In the genomic region with DNA sequence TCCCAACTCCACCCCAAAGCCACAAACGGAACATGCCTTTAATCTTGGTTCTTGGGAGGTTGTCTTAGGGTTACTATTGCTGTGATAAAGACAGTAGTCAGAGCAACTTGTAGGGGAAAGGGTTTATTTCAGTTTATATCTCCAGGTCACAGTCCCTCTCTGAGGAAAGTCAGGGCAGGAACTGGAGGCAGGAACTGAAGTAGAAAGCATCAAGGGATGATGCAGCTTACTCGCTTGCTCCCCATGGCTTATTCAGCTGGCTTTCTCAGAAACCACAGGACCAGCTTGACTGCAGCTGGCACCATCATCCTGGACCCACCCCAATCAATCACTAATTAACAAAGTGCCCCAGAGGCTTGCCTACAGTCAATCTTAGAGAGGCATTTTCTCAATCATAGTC, we compare ENCODE assay signal across 1 mouse cellular context.
TF ChIP-seq lines count a peak whose summit lies in the region.

No protein-coding gene starts in this region.

TF ChIP-seq in MEL, 35 proteins besides CTCF, POLR2A, EP300 and RAD21 (continued from another document):
- TF ChIP-seq ZMIZ1 (IDR thresholded peaks at IDR 0.05; ENCODE audit: low read depth, low read length) (no peak), ZC3H11A (IDR thresholded peaks at IDR 0.05; ENCODE audit: low read depth, low read length) (no peak), TAL1 (IDR thresholded peaks at IDR 0.05; ENCODE audit: low read length) (peak; percentile 61), GATA1 (IDR thresholded peaks at IDR 0.05; ENCODE audit: low read depth, low read length) (peak; percentile 72), JUND (IDR thresholded peaks at IDR 0.05; ENCODE audit: low read depth, low read length) (no peak), ZKSCAN1 (IDR thresholded peaks at IDR 0.05; ENCODE audit: low read depth, low read length) (0 out of 2 replicates have a peak, but pooled peaks have one; percentile 53), TBP (IDR thresholded peaks at IDR 0.05; ENCODE audit: low read depth, low read length) (0 out of 2 replicates have a peak, but pooled peaks have one; percentile 8), ELF1 (IDR thresholded peaks at IDR 0.05; ENCODE audit: low read depth, low read length) (no peak), SIN3A (IDR thresholded peaks at IDR 0.05; ENCODE audit: low read length) (peak; percentile 50; the same call in 1 of the 2 replicates)
TF ChIP-seq in MEL: peak in this region for 9.
